Mouse (Mus musculus) heart, adult 2 months (tissue): ENCODE measurements around the gene Slc16a9.

Experiments used
- CTCF ChIP-seq: fragments of 200-600 bp; IDR thresholded peaks from 2 replicates; pipeline ENCODE4 v1.8.1; 2022; ENCODE audit warnings: antibody characterized with exemption, mild to moderate bottlenecking, moderate library complexity
- EP300 ChIP-seq: fragments of 200-500 bp; IDR thresholded peaks from 2 replicates; pipeline ENCODE4 v1.6.1; 2011; ENCODE audit warnings: low read depth, low read length, control low read depth; ENCODE audit not compliant: insufficient read depth

- TF ChIP-seq EP300 (no peak), CTCF (no peak)
Measured at GRCm38 (mm10) chr10:70299653-70300052, 54.8 kb downstream of the Slc16a9 start.
